Comparison of ENCODE assay signal across 7 mouse cellular contexts in the genomic region with DNA sequence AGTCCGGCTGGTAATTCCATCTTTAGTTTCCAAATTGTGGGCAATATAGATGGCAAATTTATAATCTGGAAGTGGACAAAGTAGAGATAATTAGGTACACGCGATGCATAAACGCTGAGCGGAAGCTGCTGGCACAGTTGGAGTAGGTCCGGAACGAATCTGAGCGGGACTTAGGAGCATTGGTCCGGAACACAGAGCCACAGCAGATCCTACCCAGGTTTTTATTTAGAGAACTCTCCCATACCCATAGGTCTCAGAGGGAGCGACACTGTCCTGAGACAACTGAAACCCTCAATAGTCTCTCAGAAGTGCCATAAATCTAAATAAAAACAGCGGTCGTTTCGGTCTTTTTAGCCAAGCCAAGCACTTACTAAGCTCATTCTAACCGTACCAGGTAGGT. TPM values are rescaled to one million over a fixed set of nuclear protein-coding genes. Genes with fewer than 3 reads are reported as not detected.
A peak's percentile ranks its signal among the peaks of the same experiment; 100 is the strongest.
DNase-seq lines count a peak whose midpoint lies in the region; ATAC-seq and TF ChIP-seq lines count a peak whose summit lies in the region.

No protein-coding gene starts in this region.

- H3K27ac ChIP-seq in forebrain, postnatal 0 days (ENCODE audit: low read depth, low read length), result peak overlapping the region; percentile 62
- 0 out of 2 replicates have a peak overlapping the region, but pooled peaks have one; percentile 5 for H3K27ac ChIP-seq in limb, embryonic 11.5 days (replicated peaks; ENCODE audit: low read depth, low read length)
- H3K27ac ChIP-seq in midbrain, embryonic 12.5 days (replicated peaks), result peak overlapping the region; percentile 50

- H3K4me3 ChIP-seq in forebrain, postnatal 0 days (ENCODE audit: low read depth, low read length), result peak overlapping the region; percentile 86
- peak overlapping the region; percentile 92 for H3K4me3 ChIP-seq in limb, embryonic 11.5 days (ENCODE audit: low read depth, low read length)
- peak overlapping the region; percentile 92 for H3K4me3 ChIP-seq in midbrain, embryonic 12.5 days

- H3K27me3 ChIP-seq in forebrain, postnatal 0 days (ENCODE audit: insufficient read depth, low read length), result no peaks in the 10 kb centered on the region
- H3K27me3 ChIP-seq in limb, embryonic 11.5 days (ENCODE audit: control insufficient read depth, insufficient read depth, low read length), result no peaks in the 10 kb centered on the region
- no peaks in the 10 kb centered on the region for H3K27me3 ChIP-seq in midbrain, embryonic 12.5 days

- 9% methylated on average over 14 of the region's 14 CpGs for WGBS in forebrain, postnatal 0 days
- 14% methylated on average over 14 of the region's 14 CpGs for WGBS in limb, embryonic 11.5 days
- 12% methylated on average over 14 of the region's 14 CpGs for WGBS in midbrain, embryonic 12.5 days

- peak; percentile 34 for DNase-seq in thymus, postnatal 14 days
- DNase-seq in thymus, postnatal 0 days (ENCODE audit: low spot score), result no peak
- peak; percentile 50 for DNase-seq in cerebellum, adult 8-10 months
- no peak for DNase-seq in forebrain, postnatal 0 days
- peak; percentile 49 for DNase-seq in limb, embryonic 11.5 days (ENCODE audit: low spot score)
- no peak for DNase-seq in Muller cell, postnatal 12 days (ENCODE audit: inconsistent ontology term)

- H3K9ac ChIP-seq in forebrain, postnatal 0 days, result peak overlapping the region; percentile 80
- H3K9ac ChIP-seq in limb, embryonic 11.5 days (ENCODE audit: low read length), result peak overlapping the region; percentile 60
- peak overlapping the region; percentile 78 for H3K9ac ChIP-seq in midbrain, embryonic 12.5 days (replicated peaks)

- peak; percentile 71 for ATAC-seq in forebrain, postnatal 0 days
- no peak for ATAC-seq in limb, embryonic 11.5 days (ENCODE audit: insufficient number of reproducible peaks, low FRiP score, low TSS enrichment, low read depth)
- peak; percentile 66 for ATAC-seq in midbrain, embryonic 12.5 days (ENCODE audit: low FRiP score, low read depth)

- TF ChIP-seq CTCF in forebrain, postnatal 0 days (IDR thresholded peaks at IDR 0.05; ENCODE audit: low read depth), result no peak

- H3K4me2 ChIP-seq in forebrain, postnatal 0 days (ENCODE audit: low read depth), result peak overlapping the region; percentile 52
- peak overlapping the region; percentile 73 for H3K4me2 ChIP-seq in limb, embryonic 11.5 days (ENCODE audit: low read depth, severe bottlenecking)
- H3K4me2 ChIP-seq in midbrain, embryonic 12.5 days (replicated peaks), result peak overlapping the region; percentile 62

- H3K9me3 ChIP-seq in forebrain, postnatal 0 days (ENCODE audit: low read length), result no peaks in the 10 kb centered on the region
- no peaks in the 10 kb centered on the region for H3K9me3 ChIP-seq in limb, embryonic 11.5 days (ENCODE audit: control insufficient read depth, low read length)
- no peaks in the 10 kb centered on the region for H3K9me3 ChIP-seq in midbrain, embryonic 12.5 days

- peaks cover 13% of the 10 kb centered on the region; the same call in 1 of the 2 replicates for H3K4me1 ChIP-seq in forebrain, postnatal 0 days (ENCODE audit: insufficient read depth)
- H3K4me1 ChIP-seq in limb, embryonic 11.5 days (ENCODE audit: control insufficient read depth, insufficient read depth, low read length), result no peaks in the 10 kb centered on the region
- H3K4me1 ChIP-seq in midbrain, embryonic 12.5 days, result peaks cover 21% of the 10 kb centered on the region

- H3K36me3 ChIP-seq in forebrain, postnatal 0 days (ENCODE audit: insufficient read depth), result peaks cover 13% of the 10 kb centered on the region; the same call in 1 of the 2 replicates
- H3K36me3 ChIP-seq in limb, embryonic 11.5 days (ENCODE audit: control insufficient read depth, insufficient read depth, low read length), result peaks cover 4% of the 10 kb centered on the region; the same call in 1 of the 2 replicates
- H3K36me3 ChIP-seq in midbrain, embryonic 12.5 days, result peaks cover 8% of the 10 kb centered on the region; the same call in 1 of the 2 replicates

RNA-seq across cellular contexts. Expression of a gene that starts 0.5 kb away (rescaled TPM):
- polyA plus RNA-seq in thymus, postnatal 0 days (2015; fragmentation: Nextera tagmentation; extraction: Ambion mirVana), result 23.3 and 23.8 TPM in 2 replicates
- total RNA-seq in forebrain, postnatal 0 days (2014; rRNA removed), result 20.7 and 29.9 TPM in 2 replicates
- 13.2 and 15.5 TPM in 2 replicates for polyA plus RNA-seq in forebrain, postnatal 0 days (2015; fragmentation: Nextera tagmentation; extraction: Ambion mirVana)
- polyA plus RNA-seq in limb, embryonic 11.5 days (2014; fragmentation: Nextera tagmentation; extraction: Ambion mirVana), result 17.3 and 20.9 TPM in 2 replicates
- 20.2 and 23.5 TPM in 2 replicates for polyA plus RNA-seq in midbrain, embryonic 12.5 days (2016; fragmentation: Nextera tagmentation; extraction: Ambion mirVana)

RNA-seq across cellular contexts. Expression of a gene that starts 26.4 kb away (rescaled TPM):
- 72.9 and 82.9 TPM in 2 replicates for polyA plus RNA-seq in thymus, postnatal 0 days (2015; fragmentation: Nextera tagmentation; extraction: Ambion mirVana)
- 37.2 and 40.0 TPM in 2 replicates for total RNA-seq in forebrain, postnatal 0 days (2014; rRNA removed)
- polyA plus RNA-seq in forebrain, postnatal 0 days (2015; fragmentation: Nextera tagmentation; extraction: Ambion mirVana), result 29.8 and 32.1 TPM in 2 replicates
- polyA plus RNA-seq in limb, embryonic 11.5 days (2014; fragmentation: Nextera tagmentation; extraction: Ambion mirVana), result 40.0 and 42.6 TPM in 2 replicates
- 43.4 and 45.0 TPM in 2 replicates for polyA plus RNA-seq in midbrain, embryonic 12.5 days (2016; fragmentation: Nextera tagmentation; extraction: Ambion mirVana)

RNA-seq across cellular contexts. Expression of a gene that starts 40.5 kb away (rescaled TPM):
- polyA plus RNA-seq in thymus, postnatal 0 days (2015; fragmentation: Nextera tagmentation; extraction: Ambion mirVana), result 53.7 and 57.5 TPM in 2 replicates
- total RNA-seq in forebrain, postnatal 0 days (2014; rRNA removed), result 27.7 and 42.9 TPM in 2 replicates
- polyA plus RNA-seq in forebrain, postnatal 0 days (2015; fragmentation: Nextera tagmentation; extraction: Ambion mirVana), result 37.1 and 43.9 TPM in 2 replicates
- polyA plus RNA-seq in limb, embryonic 11.5 days (2014; fragmentation: Nextera tagmentation; extraction: Ambion mirVana), result 57.3 and 62.3 TPM in 2 replicates
- polyA plus RNA-seq in midbrain, embryonic 12.5 days (2016; fragmentation: Nextera tagmentation; extraction: Ambion mirVana), result 48.2 and 53.1 TPM in 2 replicates

RNA-seq across cellular contexts. Expression of a gene that starts 40.6 kb away (rescaled TPM):
- 1.2 and 1.4 TPM in 2 replicates for polyA plus RNA-seq in thymus, postnatal 0 days (2015; fragmentation: Nextera tagmentation; extraction: Ambion mirVana)
- 0.81 and 1.9 TPM in 2 replicates for total RNA-seq in forebrain, postnatal 0 days (2014; rRNA removed)
- 4.7 and 8.7 TPM in 2 replicates for polyA plus RNA-seq in forebrain, postnatal 0 days (2015; fragmentation: Nextera tagmentation; extraction: Ambion mirVana)
- polyA plus RNA-seq in limb, embryonic 11.5 days (2014; fragmentation: Nextera tagmentation; extraction: Ambion mirVana), result 0.43 and 1.1 TPM in 2 replicates
- polyA plus RNA-seq in midbrain, embryonic 12.5 days (2016; fragmentation: Nextera tagmentation; extraction: Ambion mirVana), result 0.73 and 1.5 TPM in 2 replicates

Comparison
In these comparisons a context has a peak if more than half of its experiments do, and no peak if none do; other contexts are left out.
1. DNase-seq: peak in thymus, postnatal 14 days (single experiment), cerebellum, adult 8-10 months (single experiment) and limb, embryonic 11.5 days (single experiment); none in thymus, postnatal 0 days (single experiment), forebrain, postnatal 0 days (single experiment) and Muller cell, postnatal 12 days (single experiment).
2. H3K27ac ChIP-seq: peak in every context shown above with its lines; median percentile 62 in forebrain, postnatal 0 days; 50 in midbrain, embryonic 12.5 days; 5 in limb, embryonic 11.5 days.
3. Peak in every context shown above with its lines, with median percentiles within 50 percentile points of each other: H3K4me2 ChIP-seq, H3K4me3 ChIP-seq and H3K9ac ChIP-seq.